Mouse (Mus musculus): ENCODE measurements around the gene 1700066M21Rik.

The 1700066M21Rik gene

DNA sequence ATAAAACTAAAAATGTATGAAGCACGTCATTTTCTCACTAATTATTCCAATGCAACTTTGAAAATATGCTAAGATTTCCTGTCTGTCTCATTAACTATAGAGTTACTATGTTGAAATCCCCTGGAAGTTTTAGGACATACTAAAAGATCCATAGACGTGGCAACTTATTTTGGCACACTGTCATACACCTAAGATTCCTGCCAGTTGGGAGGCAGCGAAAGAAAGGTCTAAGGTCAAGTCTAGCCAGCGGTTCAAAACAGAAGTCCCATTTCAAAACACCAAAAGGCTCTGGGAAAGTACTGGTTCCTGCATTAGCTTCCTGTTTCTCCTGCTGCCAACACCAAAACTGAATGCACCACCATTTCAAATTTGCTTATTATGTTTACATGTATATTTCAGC, 15.0 kb downstream of the 1700066M21Rik start:
- DNase-seq (ENCODE audit: low read depth, low spot score) = no peak

DNA sequence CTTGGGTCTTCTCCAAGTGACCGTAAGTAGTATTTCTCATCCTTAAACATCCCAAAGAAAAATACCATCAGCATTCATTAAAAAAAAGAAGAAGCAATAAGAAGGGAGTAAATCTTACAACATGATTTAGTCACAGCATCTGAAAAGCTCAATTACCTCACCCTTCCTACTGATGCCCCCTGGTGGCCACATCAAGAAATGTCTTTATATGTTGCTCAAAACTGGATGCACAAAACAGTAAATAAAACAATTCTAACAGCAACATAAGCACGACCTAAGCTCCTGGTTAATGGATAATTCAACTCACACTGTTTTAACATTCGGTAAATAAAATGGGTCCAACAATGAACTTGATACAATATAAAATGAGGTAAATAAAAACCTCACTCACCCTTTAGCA, 16.6 kb downstream of the 1700066M21Rik start:
- peak; percentile 62 for DNase-seq (ENCODE audit: low read depth, low spot score)

GRCm38 (mm10) chr1:57400321-57400720, 22.9 kb downstream of the 1700066M21Rik start:
- no peak for DNase-seq (ENCODE audit: low read depth, low spot score)

DNA sequence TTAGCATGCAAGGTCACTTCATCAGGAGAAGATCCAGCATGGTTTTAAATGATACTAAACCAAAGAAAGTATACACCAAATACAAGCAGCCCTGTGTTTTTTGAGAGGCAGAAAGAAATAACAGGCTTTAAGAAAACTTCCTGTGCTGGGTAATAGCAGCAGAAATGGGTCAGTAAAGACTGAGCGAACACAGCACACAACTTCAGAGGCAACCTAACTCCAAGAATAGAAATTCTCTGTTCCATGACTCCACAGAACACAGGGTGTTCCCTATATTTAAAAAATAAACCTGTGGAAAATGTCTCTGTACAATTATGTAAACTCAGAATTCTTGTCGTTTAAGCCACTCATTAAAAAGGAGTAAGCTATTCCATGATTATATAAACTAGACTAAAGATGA, 23.5 kb downstream of the 1700066M21Rik start:
- DNase-seq (ENCODE audit: low read depth, low spot score) = no peak

- no peak for DNase-seq (ENCODE audit: low read depth, low spot score)
Observed at GRCm38 (mm10) chr1:57402116-57402515, 24.7 kb downstream of the 1700066M21Rik start.

DNA sequence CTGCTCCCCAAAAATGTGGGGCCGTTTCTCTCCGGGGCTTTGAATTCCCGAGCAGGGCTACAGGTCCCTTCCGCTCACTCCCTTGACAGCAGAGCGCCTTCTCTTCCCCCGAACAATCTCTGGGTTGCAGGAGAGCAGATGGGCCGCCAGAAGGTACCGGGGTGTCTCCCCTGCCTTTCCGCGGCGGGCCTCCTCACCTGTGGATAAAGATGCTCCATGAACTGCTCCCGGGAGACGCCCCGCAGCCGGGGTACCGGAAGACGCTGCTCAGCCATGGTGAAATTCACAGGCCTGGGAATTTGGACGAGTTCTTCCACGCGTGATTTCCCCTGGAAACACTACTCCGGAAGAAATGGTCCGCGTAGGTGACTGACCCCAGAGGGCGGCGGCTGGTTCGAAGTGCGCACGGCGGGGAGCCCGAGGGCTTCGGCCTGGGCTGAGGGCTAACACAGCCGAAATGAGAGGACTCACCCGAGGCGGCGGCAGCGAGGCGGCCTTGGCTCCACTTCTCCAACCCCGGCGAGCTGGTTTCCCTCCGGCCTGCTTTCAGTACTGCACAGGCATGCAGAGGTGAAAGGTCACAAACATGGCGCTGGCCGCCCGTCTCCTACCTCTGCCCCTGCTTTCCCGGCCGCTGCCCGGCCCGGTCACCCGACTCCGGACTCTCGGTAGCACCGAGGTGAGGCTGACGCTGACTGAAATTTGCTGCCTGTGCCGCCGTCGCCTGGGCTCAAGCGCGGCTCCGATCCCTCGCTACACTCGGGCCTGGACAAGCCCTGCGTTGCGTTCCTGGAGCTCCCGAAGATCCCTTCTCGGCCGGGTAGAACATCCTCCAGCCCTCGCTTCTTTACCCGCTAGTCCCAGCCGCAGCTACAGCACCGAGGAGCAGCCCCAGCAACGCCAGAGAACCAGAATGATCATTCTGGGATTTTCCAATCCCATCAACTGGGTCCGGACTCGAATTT, 29.0 kb downstream of the 1700066M21Rik start, which contains the start of the genes Maip1 and Tyw5:
Gene Maip1 (plus strand): TSS at position 142 of the 965 bp plus-strand sequence.
Gene Tyw5 (minus strand): TSS at position 915 of the 965 bp plus-strand sequence.
- DNase-seq (ENCODE audit: low read depth, low spot score) = peak; percentile 89

DNA sequence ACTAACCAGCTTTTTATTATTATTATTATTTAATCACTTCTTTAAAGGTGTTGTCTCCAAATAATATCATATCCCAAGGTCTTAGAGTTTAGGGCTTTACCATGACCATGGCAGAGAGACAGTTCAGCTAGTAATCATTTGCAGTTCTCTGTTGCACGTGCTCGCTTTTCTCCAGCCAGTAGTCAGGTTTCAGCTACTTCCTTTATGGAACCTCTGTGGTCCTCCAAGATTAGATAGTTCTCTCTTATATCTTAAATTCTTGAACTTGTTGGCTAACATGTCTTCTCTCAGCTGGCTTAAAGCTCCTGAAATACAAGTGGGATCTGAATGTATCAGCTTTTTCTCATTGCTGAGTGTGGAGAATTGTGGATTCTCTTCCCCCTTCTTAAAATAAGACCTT, 31.6 kb downstream of the 1700066M21Rik start:
- no peak for DNase-seq (ENCODE audit: low read depth, low spot score)

GRCm38 (mm10) chr1:57413397-57413796, 36.0 kb downstream of the 1700066M21Rik start:
- DNase-seq (ENCODE audit: low read depth, low spot score) = no peak

- peak; percentile 44 for DNase-seq (ENCODE audit: low read depth, low spot score)
Observed at GRCm38 (mm10) chr1:57423696-57424095, 46.3 kb downstream of the 1700066M21Rik start.

GRCm38 (mm10) chr1:57428368-57429308, 51.2 kb downstream of the 1700066M21Rik start:
- DNase-seq (ENCODE audit: low read depth, low spot score) = peak; percentile 87

- DNase-seq (ENCODE audit: low read depth, low spot score) = peak; percentile 85
Observed at GRCm38 (mm10) chr1:57429786-57430483, 52.5 kb downstream of the 1700066M21Rik start.

GRCm38 (mm10) chr1:57433141-57433540, 55.7 kb downstream of the 1700066M21Rik start:
- DNase-seq (ENCODE audit: low read depth, low spot score) = no peak
